Mouse (Mus musculus): ENCODE measurements around the gene Awat2. TPM values are rescaled to one million over a fixed set of nuclear protein-coding genes. Genes with fewer than 3 reads are reported as not detected.
"Not testable (repeated sequence)": the region's sequence is repeated elsewhere in the genome, so short reads cannot be mapped to it uniquely, and the experiment has no call there.

Gene Awat2
- polyA plus RNA-seq (2016; fragmentation: Nextera tagmentation; extraction: Ambion mirVana), result 0.74 and 0.84 TPM in 2 replicates

- ATAC-seq (ENCODE audit: insufficient number of reproducible peaks, insufficient read depth, low FRiP score, low TSS enrichment, low read depth); H3K4me3 ChIP-seq (replicated peaks); H3K27ac ChIP-seq; H3K36me3 ChIP-seq; H3K4me2 ChIP-seq; H3K4me1 ChIP-seq (replicated peaks); H3K9ac ChIP-seq (replicated peaks); H3K9me3 ChIP-seq: not testable (repeated sequence)
- WGBS, result 85% methylated on average over 2 of the region's 2 CpGs
- peaks cover 12% of the 10 kb centered on the region for H3K27me3 ChIP-seq
These were observed at the start of gene Awat2 for GRCm38 (mm10) chrX:100442617-100443016. Awat2 (minus strand) TSS chrX:100442717.

- Histone ChIP-seq H3K9ac (replicated peaks) (no peak overlapping the region), H3K27ac (no peak overlapping the region), H3K4me2 (no peak overlapping the region), H3K4me3 (replicated peaks) (no peak overlapping the region), H3K36me3 (no peaks in the 10 kb centered on the region), H3K4me1 (replicated peaks) (no peaks in the 10 kb centered on the region), H3K9me3 (no peaks in the 10 kb centered on the region), H3K27me3 (peaks cover 23% of the 10 kb centered on the region)
- 38% methylated on average over 3 of the region's 3 CpGs for WGBS
- ATAC-seq (ENCODE audit: insufficient number of reproducible peaks, insufficient read depth, low FRiP score, low TSS enrichment, low read depth), result no peak
These were observed 37.8 kb upstream of the Awat2 start for GRCm38 (mm10) chrX:100480317-100480716.

- Histone ChIP-seq H3K4me3 (replicated peaks) (no peak overlapping the region), H3K9me3 (no peaks in the 10 kb centered on the region), H3K27me3 (peaks cover 44% of the 10 kb centered on the region), H3K4me2 (no peak overlapping the region), H3K4me1 (replicated peaks) (no peaks in the 10 kb centered on the region), H3K9ac (replicated peaks) (no peak overlapping the region), H3K27ac (no peak overlapping the region), H3K36me3 (no peaks in the 10 kb centered on the region)
- 83% methylated on average over 4 of the region's 4 CpGs for WGBS
- no peak for ATAC-seq (ENCODE audit: insufficient number of reproducible peaks, insufficient read depth, low FRiP score, low TSS enrichment, low read depth)
These were observed 33.2 kb upstream of the Awat2 start for GRCm38 (mm10) chrX:100475569-100476223.

GRCm38 (mm10) chrX:100471491-100471890 is 29.0 kb upstream of the Awat2 start:
- ATAC-seq (ENCODE audit: insufficient number of reproducible peaks, insufficient read depth, low FRiP score, low TSS enrichment, low read depth), result no peak
- no peak overlapping the region for H3K4me2 ChIP-seq
- H3K4me1 ChIP-seq (replicated peaks), result no peaks in the 10 kb centered on the region
- no peak overlapping the region for H3K9ac ChIP-seq (replicated peaks)
- 77% methylated on average over 3 of the region's 3 CpGs for WGBS
- no peak overlapping the region for H3K27ac ChIP-seq
- H3K4me3 ChIP-seq (replicated peaks), result no peak overlapping the region
- H3K27me3 ChIP-seq, result peaks cover 67% of the 10 kb centered on the region
- no peaks in the 10 kb centered on the region for H3K9me3 ChIP-seq
- H3K36me3 ChIP-seq, result no peaks in the 10 kb centered on the region

GRCm38 (mm10) chrX:100470126-100470525 is 27.6 kb upstream of the Awat2 start:
- H3K9me3 ChIP-seq, result no peaks in the 10 kb centered on the region
- H3K36me3 ChIP-seq, result no peaks in the 10 kb centered on the region
- no peak for ATAC-seq (ENCODE audit: insufficient number of reproducible peaks, insufficient read depth, low FRiP score, low TSS enrichment, low read depth)
- no peak overlapping the region for H3K27ac ChIP-seq
- no peak overlapping the region for H3K9ac ChIP-seq (replicated peaks)
- no peak overlapping the region for H3K4me2 ChIP-seq
- 88% methylated on average over 3 of the region's 3 CpGs for WGBS
- peaks cover 61% of the 10 kb centered on the region for H3K27me3 ChIP-seq
- no peak overlapping the region for H3K4me3 ChIP-seq (replicated peaks)
- H3K4me1 ChIP-seq (replicated peaks), result no peaks in the 10 kb centered on the region

- no peak overlapping the region for H3K27ac ChIP-seq
- 68% methylated on average over 4 of the region's 4 CpGs for WGBS
- H3K4me2 ChIP-seq, result no peak overlapping the region
- ATAC-seq (ENCODE audit: insufficient number of reproducible peaks, insufficient read depth, low FRiP score, low TSS enrichment, low read depth), result no peak
- no peak overlapping the region for H3K4me3 ChIP-seq (replicated peaks)
- H3K9ac ChIP-seq (replicated peaks), result no peak overlapping the region
- peaks cover 64% of the 10 kb centered on the region for H3K27me3 ChIP-seq
- no peaks in the 10 kb centered on the region for H3K9me3 ChIP-seq
- no peaks in the 10 kb centered on the region for H3K4me1 ChIP-seq (replicated peaks)
- no peaks in the 10 kb centered on the region for H3K36me3 ChIP-seq
These were observed 25.5 kb upstream of the Awat2 start for GRCm38 (mm10) chrX:100468047-100468446.

GRCm38 (mm10) chrX:100443532-100443931 is 1.0 kb upstream of the Awat2 start:
- H3K36me3 ChIP-seq, result no peaks in the 10 kb centered on the region
- H3K9me3 ChIP-seq, result no peaks in the 10 kb centered on the region
- H3K27ac ChIP-seq, result no peak overlapping the region
- no peak for ATAC-seq (ENCODE audit: insufficient number of reproducible peaks, insufficient read depth, low FRiP score, low TSS enrichment, low read depth)
- no peak overlapping the region for H3K4me2 ChIP-seq
- no peak overlapping the region for H3K4me3 ChIP-seq (replicated peaks)
- 90% methylated on average over 7 of the region's 7 CpGs for WGBS
- no peak overlapping the region for H3K9ac ChIP-seq (replicated peaks)
- H3K27me3 ChIP-seq, result peaks cover 12% of the 10 kb centered on the region
- no peaks in the 10 kb centered on the region for H3K4me1 ChIP-seq (replicated peaks)

GRCm38 (mm10) chrX:100432311-100432710 is 10.2 kb downstream of the Awat2 start:
- no peaks in the 10 kb centered on the region for H3K36me3 ChIP-seq
- WGBS, result 30% methylated on average over 3 of the region's 3 CpGs
- no peaks in the 10 kb centered on the region for H3K9me3 ChIP-seq
- no peak overlapping the region for H3K9ac ChIP-seq (replicated peaks)
- H3K4me1 ChIP-seq (replicated peaks), result no peaks in the 10 kb centered on the region
- no peak overlapping the region for H3K4me3 ChIP-seq (replicated peaks)
- no peak overlapping the region for H3K27ac ChIP-seq
- no peak for ATAC-seq (ENCODE audit: insufficient number of reproducible peaks, insufficient read depth, low FRiP score, low TSS enrichment, low read depth)
- H3K27me3 ChIP-seq, result peaks cover 39% of the 10 kb centered on the region
- no peak overlapping the region for H3K4me2 ChIP-seq

- H3K27ac ChIP-seq, result no peak within 1 kb of the TSS
- H3K9me3 ChIP-seq, result no peaks in the 10 kb centered on the region
- no peak within 1 kb of the TSS for H3K4me2 ChIP-seq
- WGBS, result 91% methylated on average over 21 of the region's 21 CpGs
- peaks cover 16% of the 10 kb centered on the region for H3K27me3 ChIP-seq
- H3K4me3 ChIP-seq (replicated peaks), result no peak within 1 kb of the TSS
- no peaks in the 10 kb centered on the region for H3K36me3 ChIP-seq
- no peak for ATAC-seq (ENCODE audit: insufficient number of reproducible peaks, insufficient read depth, low FRiP score, low TSS enrichment, low read depth)
- H3K4me1 ChIP-seq (replicated peaks), result no peaks in the 10 kb centered on the region
- no peak within 1 kb of the TSS for H3K9ac ChIP-seq (replicated peaks)
These were observed 13.8 kb downstream of the Awat2 start, which contains the start of gene Otud6a for GRCm38 (mm10) chrX:100428693-100429092. Otud6a (plus strand) TSS chrX:100429013.

- ATAC-seq (ENCODE audit: insufficient number of reproducible peaks, insufficient read depth, low FRiP score, low TSS enrichment, low read depth), result no peak
- Histone ChIP-seq H3K27me3 (0 out of 2 replicates have a peak, but pooled peaks cover 10% of the 10 kb centered on the region), H3K36me3 (no peaks in the 10 kb centered on the region), H3K9me3 (no peaks in the 10 kb centered on the region), H3K4me2 (no peak overlapping the region), H3K4me3 (replicated peaks) (no peak overlapping the region), H3K4me1 (replicated peaks) (no peaks in the 10 kb centered on the region), H3K27ac (no peak overlapping the region), H3K9ac (replicated peaks) (no peak overlapping the region)
- WGBS, result 77% methylated on average over 1 of the region's 1 CpGs
These were observed 33.3 kb downstream of the Awat2 start for GRCm38 (mm10) chrX:100409245-100409644.

- Histone ChIP-seq H3K4me3 (replicated peaks) (no peak overlapping the region), H3K4me1 (replicated peaks) (no peaks in the 10 kb centered on the region), H3K4me2 (no peak overlapping the region), H3K27ac (no peak overlapping the region), H3K9me3 (no peaks in the 10 kb centered on the region), H3K27me3 (peaks cover 20% of the 10 kb centered on the region; the same call in 1 of the 2 replicates), H3K9ac (replicated peaks) (no peak overlapping the region), H3K36me3 (no peaks in the 10 kb centered on the region)
- WGBS, result 85% methylated on average over 5 of the region's 5 CpGs
- no peak for ATAC-seq (ENCODE audit: insufficient number of reproducible peaks, insufficient read depth, low FRiP score, low TSS enrichment, low read depth)
These were observed 40.9 kb downstream of the Awat2 start for GRCm38 (mm10) chrX:100401657-100402056.

GRCm38 (mm10) chrX:100400900-100401299 is 41.6 kb downstream of the Awat2 start:
- Histone ChIP-seq H3K36me3 (no peaks in the 10 kb centered on the region), H3K4me1 (replicated peaks) (no peaks in the 10 kb centered on the region), H3K9me3 (no peaks in the 10 kb centered on the region), H3K4me2 (no peak overlapping the region), H3K27me3 (peaks cover 24% of the 10 kb centered on the region; the same call in 1 of the 2 replicates), H3K9ac (replicated peaks) (no peak overlapping the region), H3K27ac (no peak overlapping the region), H3K4me3 (replicated peaks) (no peak overlapping the region)
- ATAC-seq (ENCODE audit: insufficient number of reproducible peaks, insufficient read depth, low FRiP score, low TSS enrichment, low read depth), result no peak

Data from limb, embryonic 12.5 days (tissue).